Mouse (Mus musculus): ENCODE results near the gene Lrrfip2.
A peak's percentile ranks its signal among the peaks of the same experiment; 100 is the strongest.

The Lrrfip2 gene

DNA sequence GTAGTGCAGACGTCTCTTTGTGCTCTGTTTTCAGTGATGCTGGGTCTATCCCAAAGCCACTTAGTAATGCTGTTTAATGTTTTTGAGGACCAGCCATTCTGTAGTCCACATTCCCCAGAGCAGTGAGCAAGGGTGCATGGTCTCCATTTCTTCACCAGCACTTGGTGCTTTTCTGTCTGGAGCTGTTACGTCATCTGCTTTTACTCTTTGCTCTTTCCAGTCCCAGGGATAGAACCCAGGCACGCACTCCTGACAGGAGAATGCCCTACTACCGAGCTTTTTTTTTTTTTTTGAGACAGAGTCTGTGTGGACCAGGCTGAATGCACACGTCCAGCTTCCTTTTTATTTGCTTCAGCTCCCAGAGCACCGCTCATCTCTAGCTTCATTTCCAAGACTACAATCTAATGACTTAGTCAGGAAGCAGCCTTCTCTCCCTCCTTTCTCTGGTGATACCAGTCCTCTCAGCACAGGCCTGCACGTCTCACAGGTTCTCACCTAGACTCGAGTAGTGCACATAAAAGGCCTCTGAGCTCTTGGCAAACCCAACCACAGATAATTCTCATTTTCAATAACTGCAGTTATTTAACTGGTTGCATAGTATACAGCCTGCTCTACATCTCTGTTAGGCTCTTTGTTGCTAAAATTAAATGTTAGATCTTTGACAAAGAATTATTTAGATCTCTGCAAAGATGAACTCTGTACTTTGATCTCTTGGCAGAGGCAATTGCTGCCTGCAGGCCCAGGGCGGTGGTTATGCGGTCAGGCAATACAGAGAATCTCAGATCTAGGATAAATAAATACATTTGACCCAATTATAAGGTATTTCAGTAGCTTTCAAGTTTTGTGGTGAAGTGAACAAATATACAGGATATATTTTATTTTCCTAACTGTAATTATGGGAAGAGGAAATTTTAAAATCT, 94.0 kb downstream of the Lrrfip2 start:
- DNase-seq (ENCODE audit: inconsistent age in 2 of 2, low spot score in 1 of 2): no peak

DNA sequence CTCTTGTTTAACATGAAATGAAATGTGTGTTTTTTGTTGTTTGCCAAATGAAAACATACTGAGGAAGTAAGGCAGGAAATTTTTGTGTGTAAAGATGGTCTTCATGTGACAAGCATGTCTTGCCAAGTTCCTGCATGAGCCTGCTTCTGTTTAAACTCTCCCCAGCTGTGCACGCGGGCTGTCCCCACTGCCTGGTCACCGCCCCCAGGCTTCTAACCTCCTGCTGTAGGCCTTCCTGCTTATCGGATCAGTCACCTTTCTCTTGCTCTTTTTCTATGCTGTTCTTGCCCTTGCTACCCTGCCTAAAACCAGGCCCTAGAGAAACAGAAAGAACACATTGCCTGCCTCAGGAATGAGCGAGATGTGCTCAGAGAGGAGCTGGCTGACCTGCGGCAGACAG, 96.1 kb downstream of the Lrrfip2 start:
- DNase-seq (ENCODE audit: inconsistent age in 2 of 2, low spot score in 1 of 2): peak in 1 of 2 experiments; percentile 16

GRCm38 (mm10) chr9:111216424-111216823, 99.0 kb downstream of the Lrrfip2 start:
- DNase-seq (ENCODE audit: inconsistent age in 2 of 2, low spot score in 1 of 2): no peak

- DNase-seq (ENCODE audit: inconsistent age in 2 of 2, low spot score in 1 of 2): no peak
These were observed 103.2 kb downstream of the Lrrfip2 start for GRCm38 (mm10) chr9:111220551-111221080.

GRCm38 (mm10) chr9:111221580-111221979, 104.2 kb downstream of the Lrrfip2 start:
- no peak for DNase-seq (ENCODE audit: inconsistent age in 2 of 2, low spot score in 1 of 2)

DNA sequence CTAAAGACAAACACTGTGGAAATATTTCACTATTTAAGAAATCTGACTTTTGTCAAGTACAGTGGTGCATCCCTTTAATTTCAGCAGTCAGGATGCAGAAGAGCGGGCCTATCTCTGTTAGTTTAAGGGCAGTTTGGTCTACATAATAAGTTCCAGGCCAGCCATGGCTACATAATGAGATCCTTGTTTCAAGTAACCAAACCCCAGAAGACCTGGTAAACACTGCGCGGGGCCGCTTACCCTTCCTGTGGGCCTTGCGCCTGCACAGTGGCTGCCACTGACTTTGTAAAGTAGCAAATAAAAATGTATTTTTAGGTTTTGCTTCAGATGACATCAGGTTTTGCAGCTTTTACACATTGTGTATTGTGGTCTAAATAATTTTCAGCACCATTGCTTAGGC, 106.0 kb downstream of the Lrrfip2 start:
- DNase-seq (ENCODE audit: inconsistent age in 2 of 2, low spot score in 1 of 2): no peak

DNA sequence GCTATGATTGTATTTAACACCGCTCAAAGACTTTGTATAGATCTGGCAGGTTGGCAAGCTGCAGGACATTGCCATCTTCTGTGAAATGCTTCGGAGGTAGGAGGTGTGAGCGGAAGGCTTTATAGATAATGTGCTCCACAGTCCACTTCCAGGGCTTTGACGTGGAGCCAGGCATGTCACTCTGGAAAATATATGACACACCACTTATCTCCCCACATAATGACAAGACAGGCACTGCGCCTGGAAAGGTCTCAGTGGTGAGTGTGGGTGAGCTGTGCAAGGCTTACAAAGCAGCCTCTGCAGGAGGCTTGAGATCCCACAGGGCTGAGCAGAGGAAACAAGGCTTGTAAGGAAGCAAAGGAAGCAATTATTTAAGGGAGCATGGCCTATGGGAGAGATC, 111.1 kb downstream of the Lrrfip2 start:
- DNase-seq (ENCODE audit: inconsistent age in 2 of 2, low spot score in 1 of 2): peak in 1 of 2 experiments; percentile 42

GRCm38 (mm10) chr9:111234701-111235100, 117.3 kb downstream of the Lrrfip2 start:
- no peak for DNase-seq (ENCODE audit: inconsistent age in 2 of 2, low spot score in 1 of 2)

- no peak for DNase-seq (ENCODE audit: inconsistent age in 2 of 2, low spot score in 1 of 2)
These were observed 120.3 kb downstream of the Lrrfip2 start for GRCm38 (mm10) chr9:111237726-111238125.

GRCm38 (mm10) chr9:111239821-111240220, 122.4 kb downstream of the Lrrfip2 start:
- peak; percentile 44 to 82 for DNase-seq (ENCODE audit: inconsistent age in 2 of 2, low spot score in 1 of 2)

DNA sequence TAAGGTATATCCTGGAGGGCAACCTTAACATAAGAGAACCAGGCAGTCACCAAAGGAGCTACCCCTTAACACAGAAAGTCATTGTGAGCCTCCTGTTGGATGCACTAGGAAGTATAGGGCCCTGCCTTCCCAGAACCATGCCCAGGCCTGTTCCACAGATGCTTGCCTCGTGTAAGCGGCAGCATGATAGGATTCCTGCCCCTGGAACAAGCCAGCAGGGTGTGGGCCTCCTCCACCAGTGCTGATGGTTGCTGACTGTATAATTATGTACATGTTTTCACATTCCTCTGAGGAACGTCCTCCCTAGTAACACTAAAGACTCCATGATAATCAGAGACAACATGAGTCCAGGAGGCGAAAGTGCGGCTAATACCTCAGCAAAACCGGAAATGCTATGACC, 126.0 kb downstream of the Lrrfip2 start:
- DNase-seq (ENCODE audit: inconsistent age in 2 of 2, low spot score in 1 of 2): no peak

- no peak for DNase-seq (ENCODE audit: inconsistent age in 2 of 2, low spot score in 1 of 2)
These were observed 128.2 kb downstream of the Lrrfip2 start for GRCm38 (mm10) chr9:111245546-111245945.

- DNase-seq (ENCODE audit: inconsistent age in 2 of 2, low spot score in 1 of 2): peak in 1 of 2 experiments; percentile 60
These were observed 130.4 kb downstream of the Lrrfip2 start for GRCm38 (mm10) chr9:111247682-111248246.

DNA sequence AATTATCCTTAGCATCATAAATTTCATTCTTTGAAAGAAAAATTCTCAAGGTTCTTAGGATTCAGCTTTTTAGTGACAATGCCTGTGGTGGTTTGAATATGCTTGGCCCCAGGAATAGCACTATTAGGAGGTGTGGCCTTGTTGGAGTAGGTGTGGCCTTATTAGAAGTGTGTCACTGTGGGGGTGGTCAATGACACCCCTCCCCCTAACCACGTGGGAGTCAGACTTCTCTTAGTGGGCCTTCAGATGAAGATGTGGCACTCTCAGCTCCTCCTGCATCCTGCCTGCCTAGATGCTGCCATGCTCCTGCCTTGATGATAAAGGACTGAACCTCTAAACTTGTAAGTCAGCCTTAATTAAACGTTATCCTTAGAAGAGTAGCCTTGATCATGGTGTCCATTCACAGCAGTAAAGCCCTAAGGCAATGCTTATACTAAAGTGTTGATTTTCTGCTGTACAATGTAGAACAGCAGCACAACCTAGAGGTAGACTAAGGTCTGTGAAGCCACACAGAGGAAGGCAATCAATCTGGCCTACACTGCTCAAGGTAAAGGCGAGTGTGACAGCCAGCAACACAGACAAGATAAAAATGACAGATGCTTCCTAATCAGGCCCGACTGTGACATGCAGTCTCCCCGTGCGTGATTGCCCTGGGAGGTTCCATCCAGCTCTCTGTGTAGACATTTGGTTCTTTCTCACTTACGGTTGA, 134.9 kb downstream of the Lrrfip2 start:
- peak in 1 of 2 experiments; percentile 38 for DNase-seq (ENCODE audit: inconsistent age in 2 of 2, low spot score in 1 of 2)

DNA sequence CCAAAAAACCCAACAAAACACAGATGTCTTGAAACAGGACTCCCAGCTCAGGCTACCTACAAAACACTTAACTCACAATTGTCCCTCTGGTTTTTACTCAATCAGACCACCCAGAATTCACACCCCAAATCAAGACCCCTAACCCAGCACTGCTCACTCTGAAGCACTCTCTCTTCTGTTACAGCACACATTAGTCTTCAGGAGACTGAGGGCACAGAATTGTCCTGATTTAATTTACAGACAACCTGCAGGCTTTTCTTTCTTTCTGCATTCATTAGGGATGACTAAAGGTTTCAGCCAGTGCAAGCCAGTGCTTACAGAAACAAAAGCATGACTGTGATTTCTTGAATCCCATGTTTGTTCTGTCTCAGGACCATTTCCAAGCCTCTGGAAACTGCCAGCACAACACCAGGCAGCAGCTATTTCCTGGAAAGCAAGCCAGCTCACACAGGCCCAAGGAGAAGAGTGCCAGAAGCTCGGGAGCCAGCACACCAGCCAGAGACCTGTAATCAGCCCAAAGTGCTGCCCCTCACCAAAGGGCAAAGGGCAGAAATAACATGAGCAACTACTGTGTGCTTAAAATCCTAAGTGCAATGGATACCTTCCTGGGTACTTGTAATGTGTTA, 143.1 kb downstream of the Lrrfip2 start:
- DNase-seq (ENCODE audit: inconsistent age in 2 of 2, low spot score in 1 of 2): peak in 1 of 2 experiments; percentile 46

GRCm38 (mm10) chr9:111261356-111261755, 144.0 kb downstream of the Lrrfip2 start:
- no peak for DNase-seq (ENCODE audit: inconsistent age in 2 of 2, low spot score in 1 of 2)

GRCm38 (mm10) chr9:111267998-111268397, 150.6 kb downstream of the Lrrfip2 start:
- no peak for DNase-seq (ENCODE audit: inconsistent age in 2 of 2, low spot score in 1 of 2)

DNA sequence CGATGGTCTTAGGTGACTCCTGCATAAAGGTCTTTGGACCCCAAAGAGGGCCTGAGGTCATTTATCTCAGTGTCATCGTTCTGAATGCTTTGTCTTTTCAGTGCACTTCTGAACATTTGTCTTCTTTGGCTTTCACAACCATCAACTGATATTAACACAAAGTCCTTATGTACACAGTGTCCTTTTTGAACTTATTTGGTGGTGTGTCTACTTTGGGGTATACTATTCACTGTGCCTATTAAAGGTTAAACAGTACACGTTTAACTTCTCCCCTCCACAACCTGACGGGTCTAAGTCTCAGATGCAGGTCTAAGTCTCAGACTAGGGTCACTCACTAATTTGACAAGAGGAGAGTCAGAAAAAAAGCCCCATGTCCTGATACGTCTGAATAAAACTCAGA, 153.2 kb downstream of the Lrrfip2 start:
- no peak for DNase-seq (ENCODE audit: inconsistent age in 2 of 2, low spot score in 1 of 2)

GRCm38 (mm10) chr9:111271056-111271433, 153.7 kb downstream of the Lrrfip2 start:
- no peak for DNase-seq (ENCODE audit: inconsistent age in 2 of 2, low spot score in 1 of 2)

- DNase-seq (ENCODE audit: inconsistent age in 2 of 2, low spot score in 1 of 2): peak; percentile 98 to 99
These were observed 154.2 kb downstream of the Lrrfip2 start, which contains the start of the genes Mlh1 and Epm2aip1 for GRCm38 (mm10) chr9:111271434-111272160. Gene Mlh1 (minus strand): TSS chr9:111271791. Gene Epm2aip1 (plus strand): TSS chr9:111271929.
